Mouse (Mus musculus) heart, postnatal 0 days (tissue): ENCODE data around the gene Olfr1230.

ENCODE experiments used
- CTCF ChIP-seq: IDR thresholded peaks from 2 replicates; pipeline ENCODE4 v1.5.1; 2016; ENCODE audit warnings: antibody characterized with exemption, control low read depth, low read depth
- EP300 ChIP-seq: IDR thresholded peaks from 2 replicates; pipeline ENCODE4 v1.6.1; 2016; ENCODE audit warnings: antibody characterized with exemption, low read depth

DNA sequence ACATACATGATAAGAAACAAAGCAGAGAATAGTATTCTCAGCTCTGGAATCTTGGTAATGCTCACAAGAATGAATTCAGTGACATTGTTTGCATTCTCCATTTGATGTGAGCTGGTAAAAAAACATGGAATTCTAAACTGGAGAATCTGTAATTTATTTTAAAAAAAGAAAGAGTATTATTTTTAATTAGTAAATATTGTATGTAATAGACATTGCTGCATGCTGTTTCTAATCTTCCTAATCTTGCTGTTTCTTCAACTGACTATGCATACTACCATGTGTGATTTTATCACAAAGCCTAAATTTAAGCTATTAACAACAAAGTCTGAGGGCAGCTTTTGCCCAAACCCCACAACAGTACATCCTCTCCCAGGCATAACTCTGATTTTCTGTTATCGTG, at the start of gene Olfr1230:
- TF ChIP-seq CTCF (no peak), EP300 (no peak)
